Mouse (Mus musculus) heart, postnatal 0 days (tissue): ENCODE measurements around the gene Arl4c.

Source experiments
- CTCF ChIP-seq: IDR thresholded peaks from 2 replicates; pipeline ENCODE4 v1.5.1; 2016; ENCODE audit warnings: antibody characterized with exemption, control low read depth, low read depth
- EP300 ChIP-seq: IDR thresholded peaks from 2 replicates; pipeline ENCODE4 v1.6.1; 2016; ENCODE audit warnings: antibody characterized with exemption, low read depth

DNA sequence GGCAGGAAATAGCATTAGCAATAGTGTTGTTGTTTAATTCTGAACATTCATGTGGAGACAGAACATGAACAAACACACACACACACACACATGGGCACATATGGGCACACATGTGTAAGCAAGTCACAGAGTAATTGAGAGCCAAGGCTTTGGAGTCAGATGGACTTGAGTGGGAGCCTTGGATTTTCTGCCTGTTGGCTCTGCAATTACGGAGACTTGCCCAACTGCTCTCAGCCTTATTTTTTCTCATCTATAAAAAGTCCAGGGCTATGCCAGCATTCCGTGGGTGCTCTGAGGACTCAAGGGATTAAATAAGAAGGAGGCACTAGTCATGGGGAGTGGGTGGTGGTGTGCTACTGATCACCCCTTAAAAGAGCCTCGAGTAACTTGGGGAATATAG, 16.5 kb upstream of the Arl4c start:
- TF ChIP-seq CTCF (no peak), EP300 (no peak)
